Mouse (Mus musculus): ENCODE measurements around the gene Gtf2h1. TPM values are rescaled to one million over a fixed set of nuclear protein-coding genes. Genes with fewer than 3 reads are reported as not detected.
A peak's percentile ranks its signal among the peaks of the same experiment; 100 is the strongest.
"Not testable (repeated sequence)": the region's sequence is repeated elsewhere in the genome, so short reads cannot be mapped to it uniquely, and the experiment has no call there.

Gene Gtf2h1
- total RNA-seq, 2 experiments from 2014 or later: 68.6 to 158 TPM

- no peak for ATAC-seq (replicated peaks; ENCODE audit: low FRiP score, low TSS enrichment, poor library complexity, severe bottlenecking)
These were observed 31.9 kb downstream of the Gtf2h1 start for GRCm38 (mm10) chr7:46827803-46828184.

- no peak for ATAC-seq (replicated peaks; ENCODE audit: low FRiP score, low TSS enrichment, poor library complexity, severe bottlenecking)
These were observed 34.0 kb downstream of the Gtf2h1 start for GRCm38 (mm10) chr7:46829911-46830310.

- ATAC-seq (replicated peaks; ENCODE audit: low FRiP score, low TSS enrichment, poor library complexity, severe bottlenecking): peak; percentile 73
These were observed 35.1 kb downstream of the Gtf2h1 start for GRCm38 (mm10) chr7:46830799-46831590.

- ATAC-seq (replicated peaks; ENCODE audit: low FRiP score, low TSS enrichment, poor library complexity, severe bottlenecking): no peak
These were observed 35.8 kb downstream of the Gtf2h1 start for GRCm38 (mm10) chr7:46831693-46832092.

GRCm38 (mm10) chr7:46832112-46832810 is 36.4 kb downstream of the Gtf2h1 start:
- ATAC-seq (replicated peaks; ENCODE audit: low FRiP score, low TSS enrichment, poor library complexity, severe bottlenecking): not testable (repeated sequence)

- peak; percentile 97 for ATAC-seq (replicated peaks; ENCODE audit: low FRiP score, low TSS enrichment, poor library complexity, severe bottlenecking)
These were observed 37.4 kb downstream of the Gtf2h1 start for GRCm38 (mm10) chr7:46833266-46833665.

GRCm38 (mm10) chr7:46833670-46834255 is 37.9 kb downstream of the Gtf2h1 start:
- ATAC-seq (replicated peaks; ENCODE audit: low FRiP score, low TSS enrichment, poor library complexity, severe bottlenecking): 0 out of 2 replicates have a peak, but pooled peaks have one; percentile 0

GRCm38 (mm10) chr7:46834994-46835610 is 39.2 kb downstream of the Gtf2h1 start:
- ATAC-seq (replicated peaks; ENCODE audit: low FRiP score, low TSS enrichment, poor library complexity, severe bottlenecking): no peak

- ATAC-seq (replicated peaks; ENCODE audit: low FRiP score, low TSS enrichment, poor library complexity, severe bottlenecking): no peak
These were observed 40.5 kb downstream of the Gtf2h1 start for GRCm38 (mm10) chr7:46836357-46836756.

- ATAC-seq (replicated peaks; ENCODE audit: low FRiP score, low TSS enrichment, poor library complexity, severe bottlenecking): no peak
These were observed 41.2 kb downstream of the Gtf2h1 start for GRCm38 (mm10) chr7:46837073-46837472.

GRCm38 (mm10) chr7:46838104-46838671 is 42.3 kb downstream of the Gtf2h1 start:
- ATAC-seq (replicated peaks; ENCODE audit: low FRiP score, low TSS enrichment, poor library complexity, severe bottlenecking): no peak

GRCm38 (mm10) chr7:46838891-46839302 is 43.0 kb downstream of the Gtf2h1 start:
- ATAC-seq (replicated peaks; ENCODE audit: low FRiP score, low TSS enrichment, poor library complexity, severe bottlenecking): peak; percentile 87

GRCm38 (mm10) chr7:46839446-46839845 is 43.5 kb downstream of the Gtf2h1 start:
- no peak for ATAC-seq (replicated peaks; ENCODE audit: low FRiP score, low TSS enrichment, poor library complexity, severe bottlenecking)

- no peak for ATAC-seq (replicated peaks; ENCODE audit: low FRiP score, low TSS enrichment, poor library complexity, severe bottlenecking)
These were observed 44.0 kb downstream of the Gtf2h1 start for GRCm38 (mm10) chr7:46839861-46840260.

- no peak for ATAC-seq (replicated peaks; ENCODE audit: low FRiP score, low TSS enrichment, poor library complexity, severe bottlenecking)
These were observed 44.4 kb downstream of the Gtf2h1 start for GRCm38 (mm10) chr7:46840326-46840725.

- ATAC-seq (replicated peaks; ENCODE audit: low FRiP score, low TSS enrichment, poor library complexity, severe bottlenecking): no peak
These were observed 45.1 kb downstream of the Gtf2h1 start, which contains the start of gene Ldha for GRCm38 (mm10) chr7:46840787-46841525. TSS of gene Ldha (plus strand) at chr7:46841475.

- no peak for ATAC-seq (replicated peaks; ENCODE audit: low FRiP score, low TSS enrichment, poor library complexity, severe bottlenecking)
These were observed 46.4 kb downstream of the Gtf2h1 start for GRCm38 (mm10) chr7:46842278-46842677.

GRCm38 (mm10) chr7:46843576-46843975 is 47.7 kb downstream of the Gtf2h1 start:
- ATAC-seq (replicated peaks; ENCODE audit: low FRiP score, low TSS enrichment, poor library complexity, severe bottlenecking): no peak

All from megakaryocyte-erythroid progenitor cell, adult 5-6 weeks (primary cell).